Mouse (Mus musculus) neutrophil, adult 83 days (primary cell): ENCODE measurements around the gene Slc38a6. TPM values are rescaled to one million over a fixed set of nuclear protein-coding genes. Genes with fewer than 3 reads are reported as not detected.

ENCODE experiments used
- total RNA-seq, 2 experiments: library from RNA; stranded (reverse); gene quantifications; one replicate each; pipeline ENCODE4 v1.2.4; 2023

The Slc38a6 gene
- 10 to 100 TPM in 1 of 2 experiments, 1 to 10 TPM in 1; 9.9 to 11.1 TPM for total RNA-seq

DNA sequence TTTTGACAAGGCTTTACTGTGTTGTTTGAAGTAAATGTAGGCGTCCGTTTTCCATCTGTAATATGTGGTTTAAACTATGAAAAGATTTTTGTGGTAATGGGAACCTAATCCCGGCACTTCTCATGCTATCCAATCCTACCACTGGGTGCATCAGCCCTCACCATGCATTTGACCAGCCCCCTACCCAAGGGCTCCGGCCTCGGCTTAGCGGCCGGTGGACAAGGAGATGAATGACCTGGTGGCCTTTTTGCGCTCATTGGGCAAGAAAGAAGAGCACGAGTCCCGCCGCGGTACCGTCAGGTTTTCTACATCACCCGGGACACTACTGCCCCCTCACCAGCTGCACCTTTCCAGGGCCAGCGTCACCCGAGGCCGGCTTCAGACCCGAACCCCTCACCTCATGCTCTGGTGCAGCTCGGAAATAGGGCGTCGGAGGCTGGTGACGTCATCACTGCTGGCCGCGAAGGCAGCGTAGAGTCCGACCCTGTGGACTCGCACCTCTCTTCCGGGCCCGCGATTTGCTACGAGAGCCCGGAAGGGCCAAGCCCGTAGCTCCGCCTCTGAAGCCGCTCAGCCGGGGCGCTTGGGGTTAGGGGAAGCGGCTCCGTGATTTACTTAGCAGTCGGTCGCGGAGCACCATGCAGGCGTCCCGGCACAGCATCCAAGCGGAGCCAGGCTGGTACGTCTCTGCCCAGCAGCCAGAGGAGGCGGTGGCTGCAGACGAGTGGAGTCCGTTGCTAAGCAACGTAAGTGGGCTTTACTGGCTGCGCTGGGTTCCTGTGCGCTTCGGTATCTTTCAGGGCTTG is at the start of gene Slc38a6, which contains the start of gene Trmt5:
Gene Slc38a6 (plus strand): TSS at position 493 of the 806 bp plus-strand sequence.
Gene Trmt5 (minus strand): TSS at position 424 of the 806 bp plus-strand sequence.

Other genes starting within 250 kb of the Slc38a6 start
- under 1 TPM in 1 of 2 experiments, not detected in 1; 0.11 TPM for gene Six1, start 232.9 kb upstream of the Slc38a6 start, total RNA-seq
- gene Six4, start 173.3 kb upstream of the Slc38a6 start, total RNA-seq = under 1 TPM; 0.07 TPM
- 1 to 10 TPM; 7.4 to 8.2 TPM for gene Mnat1, start 163.1 kb upstream of the Slc38a6 start, total RNA-seq
- 1 to 10 TPM; 5.5 to 6.7 TPM for gene Trmt5, start 69 bp upstream of the Slc38a6 start, total RNA-seq